Mouse (Mus musculus) midbrain, embryonic 14.5 days (tissue): ENCODE data around the gene Prkg1. TPM values are rescaled to one million over a fixed set of nuclear protein-coding genes. Genes with fewer than 3 reads are reported as not detected.

Experiments
- ATAC-seq: fragments of 200-750 bp; cut with Nextera tagmentation; 2 replicates; pipeline ENCODE4 v1.8.0; 2017; ENCODE audit warnings: moderate number of reproducible peaks, moderate library complexity; ENCODE audit not compliant: low FRiP score, low TSS enrichment
- DNase-seq: peaks from one replicate; pipeline ENCODE4 v3.0.0-alpha.2; 2015
- H3K27ac ChIP-seq: fragments of 300-500 bp; sonication (generic); replicated peaks from 2 replicates; pipeline ENCODE4 v1.5.1; 2014; ENCODE audit warnings: mild to moderate bottlenecking, low read depth, low read length, moderate library complexity
- H3K27me3 ChIP-seq: fragments of 300-500 bp; sonication (generic); 2 replicates; pipeline ENCODE4 v1.6.1; 2014; ENCODE audit warnings: low read length, control low read depth, mixed read lengths; ENCODE audit not compliant: control insufficient read depth, insufficient read depth
- H3K36me3 ChIP-seq: fragments of 300-500 bp; sonication (generic); 2 replicates; pipeline ENCODE4 v1.6.1; 2014; ENCODE audit warnings: low read length, control low read depth; ENCODE audit not compliant: control insufficient read depth, insufficient read depth
- H3K4me1 ChIP-seq: fragments of 300-500 bp; sonication (generic); 2 replicates; pipeline ENCODE4 v1.6.1; 2014; ENCODE audit warnings: mild to moderate bottlenecking, antibody characterized with exemption, low read length, control low read depth; ENCODE audit not compliant: control insufficient read depth, insufficient read depth
- H3K4me2 ChIP-seq: fragments of 300-500 bp; sonication (generic); 2 replicates; pipeline ENCODE4 v1.6.1; 2014; ENCODE audit warnings: mild to moderate bottlenecking, low read length, moderate library complexity
- H3K4me3 ChIP-seq: fragments of 300-500 bp; sonication (generic); replicated peaks from 2 replicates; pipeline ENCODE4 v1.5.1; 2014; ENCODE audit warnings: low read depth, low read length
- H3K9ac ChIP-seq: fragments of 300-500 bp; sonication (generic); replicated peaks from 2 replicates; pipeline ENCODE4 v1.6.1; 2014; ENCODE audit warnings: mild to moderate bottlenecking, low read length, moderate library complexity
- H3K9me3 ChIP-seq: fragments of 300-500 bp; sonication (generic); 2 replicates; pipeline ENCODE4 v1.6.1; 2016; ENCODE audit warnings: low read length, control low read depth, mixed read lengths; ENCODE audit not compliant: control insufficient read depth
- WGBS: fragments of 180-500 bp; shearing (Covaris S2); extraction: QIAGEN DNeasy Blood & Tissue Kit; methylation state at CpG from one replicate; pipeline ENCODE4 v1.1.7; 2014; 5-methylcytosine and 5-hydroxymethylcytosine counted together
- polyA plus RNA-seq: library from polyadenylated mRNA; unstranded; fragments of >200 nt; fragmentation: Nextera tagmentation; extraction: Ambion mirVana; gene quantifications from 2 replicates; pipeline ENCODE4 v1.2.1, GENCODE M21; 2014

Gene Prkg1
- polyA plus RNA-seq, 1 experiment from 2014 or later: 3.9 TPM

DNA sequence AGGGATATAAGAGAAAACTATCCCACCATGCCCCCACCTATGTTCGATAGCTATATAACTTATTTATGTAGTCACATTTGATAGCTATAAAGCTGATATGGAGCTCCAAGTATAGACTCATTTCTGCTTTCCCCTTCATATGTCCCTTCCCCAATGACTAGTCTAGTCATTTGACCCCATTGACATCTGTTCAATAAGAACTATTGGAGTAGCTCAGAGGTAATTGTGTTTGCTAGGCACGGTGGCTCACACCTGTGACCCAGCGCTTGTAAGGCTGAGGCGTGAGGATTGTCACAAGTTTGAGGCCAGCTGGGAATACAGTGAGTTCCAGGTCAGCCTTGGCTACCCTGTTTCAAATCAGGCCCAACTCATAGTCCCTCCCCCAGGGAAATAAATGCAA lies 921.2 kb downstream of the Prkg1 start:
- Histone ChIP-seq H3K4me3 (no peak overlapping the region), H3K9ac (no peak overlapping the region), H3K36me3 (no peaks in the 10 kb centered on the region), H3K4me2 (no peak overlapping the region), H3K27ac (peak overlapping the region; percentile 32; the same call in 1 of the 2 replicates), H3K9me3 (no peaks in the 10 kb centered on the region), H3K4me1 (no peaks in the 10 kb centered on the region), H3K27me3 (no peaks in the 10 kb centered on the region)
- ATAC-seq: peak; percentile 51
- WGBS: 79% methylated on average over 4 of the region's 4 CpGs
- no peak for DNase-seq

DNA sequence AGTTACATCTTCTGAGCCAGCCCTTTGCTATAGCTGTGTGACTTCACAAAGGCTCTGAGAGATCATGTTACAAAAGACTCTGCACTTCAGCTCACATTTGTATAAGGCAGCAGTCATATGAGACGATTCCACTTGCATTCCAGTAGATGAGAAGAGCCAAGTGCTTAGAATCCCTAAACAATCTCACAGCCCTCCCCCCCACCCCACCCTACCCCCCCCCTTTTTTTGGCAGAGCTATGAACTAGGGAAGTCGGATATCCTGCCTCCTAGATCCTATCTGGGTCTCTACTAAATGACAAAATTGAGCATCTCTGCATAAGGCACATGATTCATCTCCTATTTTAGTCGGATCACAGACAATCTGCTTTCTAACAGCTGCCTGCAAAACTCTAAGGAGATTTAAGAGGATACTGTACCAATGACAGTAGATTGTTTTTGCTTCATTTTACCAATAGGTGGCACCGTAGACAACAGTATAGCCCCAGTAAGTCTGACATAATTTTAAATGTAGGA lies 921.7 kb downstream of the Prkg1 start:
- 0 out of 2 replicates have a peak overlapping the region, but pooled peaks have one; percentile 13 for H3K4me2 ChIP-seq
- ATAC-seq (peak; percentile 85), DNase-seq (peak; percentile 88)
- H3K27ac ChIP-seq: no peak overlapping the region
- no peak overlapping the region for H3K9ac ChIP-seq
- no peaks in the 10 kb centered on the region for H3K4me1 ChIP-seq
- no peaks in the 10 kb centered on the region for H3K27me3 ChIP-seq
- WGBS: 9% methylated on average over 4 of the region's 4 CpGs
- H3K36me3 ChIP-seq: no peaks in the 10 kb centered on the region
- no peak overlapping the region for H3K4me3 ChIP-seq
- H3K9me3 ChIP-seq: no peaks in the 10 kb centered on the region

DNA sequence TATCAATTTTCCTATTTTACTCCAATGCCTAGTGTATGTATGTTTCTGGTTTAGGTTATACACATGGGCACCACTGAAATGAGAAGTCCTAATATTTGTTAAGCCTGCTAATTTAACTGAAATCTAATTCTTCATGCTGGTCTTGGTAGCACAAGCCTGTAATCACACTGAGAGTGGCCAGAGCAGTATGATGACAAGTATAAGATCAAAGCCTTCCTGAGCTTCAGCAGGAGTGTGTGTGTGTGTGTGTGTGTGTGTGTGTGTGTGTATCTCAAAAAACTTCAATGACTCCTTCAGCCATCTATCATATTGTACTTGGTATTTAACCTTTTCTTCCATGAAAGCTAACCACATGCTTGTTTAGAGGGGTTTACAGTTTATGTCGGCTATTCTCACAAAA lies 922.2 kb downstream of the Prkg1 start:
- ATAC-seq (no peak), DNase-seq (no peak)
- H3K4me3 ChIP-seq: no peak overlapping the region
- H3K27me3 ChIP-seq: no peaks in the 10 kb centered on the region
- H3K9me3 ChIP-seq: no peaks in the 10 kb centered on the region
- no peaks in the 10 kb centered on the region for H3K36me3 ChIP-seq
- WGBS: 78% methylated on average over 1 of the region's 1 CpGs
- no peak overlapping the region for H3K4me2 ChIP-seq
- H3K27ac ChIP-seq: no peak overlapping the region
- no peaks in the 10 kb centered on the region for H3K4me1 ChIP-seq
- H3K9ac ChIP-seq: no peak overlapping the region

DNA sequence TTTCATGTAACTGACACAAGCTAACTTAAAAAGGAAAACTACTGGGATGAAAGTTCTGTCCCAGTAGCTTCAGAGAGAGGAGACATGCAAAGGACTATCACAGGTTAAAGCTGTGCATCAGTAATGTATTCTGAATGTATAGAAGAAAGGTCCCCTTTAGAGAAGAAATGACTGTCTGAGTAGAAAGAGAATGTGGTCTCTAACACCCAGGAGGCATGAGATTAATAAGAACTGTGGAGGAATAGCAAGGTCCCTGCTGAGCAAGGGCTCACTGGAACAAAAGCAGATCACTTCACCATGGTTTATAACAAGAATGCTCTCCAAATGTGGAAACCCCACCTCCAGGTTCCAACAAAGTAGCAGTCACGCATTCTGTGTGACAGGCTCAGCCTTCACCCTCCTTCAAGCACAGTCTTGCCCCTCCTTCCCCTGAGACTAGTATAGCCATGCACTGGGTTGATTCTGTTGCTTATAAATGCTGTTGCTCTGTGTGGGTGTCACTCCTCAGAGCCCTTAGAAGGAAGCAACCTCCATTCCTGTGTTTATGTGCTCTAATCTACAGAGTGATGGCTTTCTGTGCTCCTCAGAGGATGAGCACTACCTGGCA lies 931.7 kb downstream of the Prkg1 start:
- peak; percentile 37; the same call in 1 of the 2 replicates for ATAC-seq
- peak; percentile 20 for DNase-seq
- no peaks in the 10 kb centered on the region for H3K9me3 ChIP-seq
- H3K27me3 ChIP-seq: no peaks in the 10 kb centered on the region
- no peaks in the 10 kb centered on the region for H3K4me1 ChIP-seq
- H3K27ac ChIP-seq: no peak overlapping the region
- no peak overlapping the region for H3K9ac ChIP-seq
- no peaks in the 10 kb centered on the region for H3K36me3 ChIP-seq
- H3K4me3 ChIP-seq: no peak overlapping the region
- WGBS: 18% methylated on average over 1 of the region's 1 CpGs
- no peak overlapping the region for H3K4me2 ChIP-seq

DNA sequence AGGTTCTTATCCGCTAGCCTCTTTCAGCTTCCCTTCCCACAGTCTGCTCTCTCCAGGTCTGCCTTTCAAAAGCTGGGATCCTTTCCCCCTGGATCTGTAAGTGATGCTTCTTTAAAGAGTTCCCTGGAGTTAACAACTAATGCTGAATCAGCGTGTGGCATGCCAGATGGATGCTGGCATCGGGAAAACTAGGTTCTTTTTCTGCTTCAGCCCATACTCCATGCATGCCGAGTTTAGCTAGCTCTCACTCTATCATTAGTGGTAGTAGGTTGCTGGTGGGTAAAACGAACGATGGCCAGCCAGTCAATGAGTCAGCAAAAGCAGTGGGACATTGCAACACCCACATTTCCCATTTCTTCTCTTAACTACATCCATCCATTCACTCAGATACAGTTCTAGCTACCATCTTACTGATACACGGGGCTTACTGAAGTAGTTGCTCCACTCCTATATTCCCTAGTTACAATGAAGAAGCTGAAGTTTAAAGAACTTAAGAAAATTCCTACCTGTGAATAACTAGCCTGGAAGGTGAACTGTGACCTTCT lies 935.5 kb downstream of the Prkg1 start:
- WGBS: 91% methylated on average over 7 of the region's 7 CpGs
- no peak for ATAC-seq
- H3K4me3 ChIP-seq: no peak overlapping the region

DNA sequence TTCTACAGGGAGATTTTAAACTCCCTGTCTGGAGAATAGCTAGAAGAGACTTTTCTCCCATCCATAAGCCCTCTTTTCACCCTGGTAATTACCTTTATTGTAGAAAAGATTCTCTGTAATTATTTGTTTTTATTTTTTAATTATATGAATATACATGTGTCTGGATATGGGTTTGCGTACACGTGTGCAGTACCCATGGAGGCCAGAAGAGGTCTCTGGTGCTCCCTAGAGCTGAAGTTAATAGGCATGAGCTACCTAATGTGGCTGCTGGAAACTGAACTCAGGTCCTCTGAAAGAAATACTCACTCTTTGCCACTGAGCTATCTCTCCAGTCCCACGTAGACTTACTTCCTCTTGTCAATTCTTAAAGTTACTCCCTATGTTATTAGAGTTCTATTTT lies 937.0 kb downstream of the Prkg1 start:
- no peak overlapping the region for H3K4me2 ChIP-seq
- no peaks in the 10 kb centered on the region for H3K9me3 ChIP-seq
- no peaks in the 10 kb centered on the region for H3K4me1 ChIP-seq
- H3K27me3 ChIP-seq: no peaks in the 10 kb centered on the region
- 85% methylated on average over 3 of the region's 3 CpGs for WGBS
- no peaks in the 10 kb centered on the region for H3K36me3 ChIP-seq
- DNase-seq (no peak), ATAC-seq (no peak)
- no peak overlapping the region for H3K4me3 ChIP-seq
- no peak overlapping the region for H3K27ac ChIP-seq
- no peak overlapping the region for H3K9ac ChIP-seq

More for the DNA sequence above, 935.5 kb downstream of the Prkg1 start:
- no peaks in the 10 kb centered on the region for H3K4me1 ChIP-seq
- H3K9me3 ChIP-seq: no peaks in the 10 kb centered on the region
- DNase-seq: no peak
- no peak overlapping the region for H3K27ac ChIP-seq
- no peak overlapping the region for H3K4me2 ChIP-seq
- no peaks in the 10 kb centered on the region for H3K27me3 ChIP-seq
- no peaks in the 10 kb centered on the region for H3K36me3 ChIP-seq
- H3K9ac ChIP-seq: no peak overlapping the region

DNA sequence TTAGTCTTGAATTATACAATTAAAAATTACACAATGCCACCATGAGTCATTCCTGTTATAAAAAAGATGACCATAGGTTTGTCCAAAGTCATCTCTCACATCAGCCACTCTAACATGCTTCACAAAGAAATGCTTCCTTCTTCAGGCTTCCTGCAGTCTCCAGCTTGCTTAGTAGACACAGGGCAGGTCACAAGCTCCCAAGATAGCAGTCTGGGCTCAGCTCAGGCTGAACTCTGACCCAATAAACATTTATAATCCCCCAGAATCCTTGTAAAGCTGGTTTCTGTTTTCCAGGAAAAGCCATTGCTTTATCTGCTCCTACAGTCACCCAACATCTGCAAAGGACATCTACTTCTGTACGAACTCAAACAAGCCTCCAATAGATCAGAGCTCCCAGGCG lies 938.7 kb downstream of the Prkg1 start:
- Histone ChIP-seq H3K4me2 (no peak overlapping the region), H3K27ac (no peak overlapping the region), H3K4me1 (no peaks in the 10 kb centered on the region), H3K4me3 (no peak overlapping the region), H3K9ac (no peak overlapping the region), H3K27me3 (no peaks in the 10 kb centered on the region), H3K9me3 (no peaks in the 10 kb centered on the region), H3K36me3 (no peaks in the 10 kb centered on the region)
- no peak for ATAC-seq
- 73% methylated on average over 2 of the region's 2 CpGs for WGBS
- no peak for DNase-seq

DNA sequence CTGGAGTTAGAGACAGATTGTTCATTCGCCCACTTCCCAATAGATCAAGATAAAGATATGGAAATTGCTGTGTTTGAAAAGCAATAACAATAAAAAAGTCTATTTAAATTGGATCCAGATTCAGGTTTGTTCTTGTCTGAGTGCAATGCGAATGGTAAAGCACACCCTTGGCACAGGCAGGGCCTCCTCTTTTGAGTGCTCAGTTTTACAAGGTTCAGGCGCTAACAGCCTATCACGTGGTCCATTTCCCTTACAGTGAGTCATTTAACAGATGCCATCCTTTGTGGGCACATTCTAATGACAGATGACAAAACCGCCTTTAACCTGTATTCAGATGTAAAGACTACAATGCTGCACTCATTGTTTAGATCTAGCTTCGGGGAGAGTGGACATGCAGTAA lies 949.2 kb downstream of the Prkg1 start:
- Histone ChIP-seq H3K4me1 (no peaks in the 10 kb centered on the region), H3K4me3 (no peak overlapping the region), H3K9me3 (no peaks in the 10 kb centered on the region), H3K27me3 (no peaks in the 10 kb centered on the region), H3K27ac (no peak overlapping the region), H3K4me2 (no peak overlapping the region), H3K36me3 (no peaks in the 10 kb centered on the region), H3K9ac (no peak overlapping the region)
- DNase-seq (no peak), ATAC-seq (no peak)
- 79% methylated on average over 6 of the region's 6 CpGs for WGBS

DNA sequence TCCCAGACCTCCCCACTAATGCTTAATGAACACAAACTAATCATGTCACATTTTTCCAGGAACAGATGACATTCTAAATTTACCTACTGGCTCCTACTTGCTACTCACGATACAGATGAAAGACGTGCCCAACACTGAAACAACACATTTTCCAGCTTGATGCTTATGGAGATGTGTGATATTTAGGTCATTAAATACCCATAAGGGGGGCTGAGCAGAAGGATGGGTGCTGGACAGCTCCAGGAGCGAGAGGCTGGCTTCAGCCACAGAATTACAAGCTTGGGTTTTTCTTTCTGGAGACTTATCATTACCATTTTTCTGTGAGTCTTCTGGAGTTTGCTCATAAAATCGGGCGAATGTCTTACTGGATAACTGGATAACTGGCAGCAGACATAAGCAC lies 958.6 kb downstream of the Prkg1 start:
- H3K4me1 ChIP-seq: no peaks in the 10 kb centered on the region
- H3K27me3 ChIP-seq: no peaks in the 10 kb centered on the region
- no peak overlapping the region for H3K27ac ChIP-seq
- H3K9ac ChIP-seq: no peak overlapping the region
- H3K4me3 ChIP-seq: no peak overlapping the region
- H3K4me2 ChIP-seq: no peak overlapping the region
- H3K9me3 ChIP-seq: no peaks in the 10 kb centered on the region
- ATAC-seq: no peak
- no peak for DNase-seq
- WGBS: 85% methylated on average over 5 of the region's 5 CpGs
- no peaks in the 10 kb centered on the region for H3K36me3 ChIP-seq
